Mouse (Mus musculus) forebrain, embryonic 10.5 days (tissue): ENCODE measurements around the gene Memo1. TPM values are rescaled to one million over a fixed set of nuclear protein-coding genes. Genes with fewer than 3 reads are reported as not detected.
"Not testable (repeated sequence)": the region's sequence is repeated elsewhere in the genome, so short reads cannot be mapped to it uniquely, and the experiment has no call there.

Experiments used
- DNase-seq: peaks from one replicate; pipeline ENCODE4 v3.0.0-alpha.2; 2017; ENCODE audit warnings: low spot score; ENCODE audit errors: extremely low spot score
- H3K27ac ChIP-seq: fragments of 300-500 bp; sonication (generic); 2 replicates; pipeline ENCODE4 v1.5.1; 2016; ENCODE audit warnings: mild to moderate bottlenecking
- H3K27me3 ChIP-seq: fragments of 300-500 bp; sonication (generic); 2 replicates; pipeline ENCODE4 v1.6.1; 2016; ENCODE audit warnings: mild to moderate bottlenecking; ENCODE audit not compliant: poor library complexity, severe bottlenecking
- H3K36me3 ChIP-seq: fragments of 300-500 bp; sonication (generic); replicated peaks from 2 replicates; pipeline ENCODE4 v1.6.1; 2016; ENCODE audit warnings: mild to moderate bottlenecking, moderate library complexity
- H3K4me1 ChIP-seq: fragments of 300-500 bp; sonication (generic); 2 replicates; pipeline ENCODE4 v1.6.1; 2016
- H3K4me3 ChIP-seq: fragments of 300-500 bp; sonication (generic); 2 replicates; pipeline ENCODE4 v1.5.1; 2016; ENCODE audit warnings: mild to moderate bottlenecking, moderate library complexity
- H3K9me3 ChIP-seq: fragments of 300-500 bp; sonication (generic); 2 replicates; pipeline ENCODE4 v1.6.1; 2016; ENCODE audit warnings: mild to moderate bottlenecking, moderate library complexity
- WGBS: fragments of 180-500 bp; shearing (Covaris S2); methylation state at CpG from one replicate; pipeline ENCODE4 v1.1.7; 2016; 5-methylcytosine and 5-hydroxymethylcytosine counted together
- polyA plus RNA-seq: library from polyadenylated mRNA; unstranded; fragments of >200 nt; fragmentation: Nextera tagmentation; extraction: Ambion mirVana; gene quantifications from 2 replicates; pipeline ENCODE4 v1.2.1, GENCODE M21; 2016

Memo1 gene
- polyA plus RNA-seq, 1 experiment from 2014 or later: 95.9 TPM

GRCm38 (mm10) chr17:74265636-74266035, 29.7 kb downstream of the Memo1 start:
- Histone ChIP-seq H3K9me3 (peaks cover 6% of the 10 kb centered on the region), H3K27ac (no peak overlapping the region; the same call in 1 of the 2 replicates), H3K27me3 (no peaks in the 10 kb centered on the region), H3K36me3 (peaks cover 18% of the 10 kb centered on the region), H3K4me3 (no peak overlapping the region), H3K4me1 (peaks cover 29% of the 10 kb centered on the region)
- 77% methylated on average over 1 of the region's 1 CpGs for WGBS
- DNase-seq: no peak

DNA sequence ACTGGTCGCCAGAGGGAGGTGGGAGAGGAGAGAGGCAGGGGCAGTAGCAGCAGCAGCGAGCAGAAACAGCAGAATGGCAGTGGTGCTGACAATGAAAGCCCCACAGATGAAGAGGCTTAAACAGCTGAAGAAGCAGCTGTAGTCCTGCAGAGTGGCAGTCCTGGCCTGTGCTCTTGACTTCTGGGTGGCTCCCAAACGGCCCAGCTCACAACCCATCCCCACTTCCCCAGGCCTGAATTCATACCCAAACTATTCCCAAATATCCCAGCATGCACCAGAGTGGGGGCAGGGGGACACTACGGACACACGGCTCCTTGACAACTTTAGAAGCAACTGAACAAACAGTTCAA, 30.2 kb downstream of the Memo1 start:
- Histone ChIP-seq H3K4me3 (0 out of 2 replicates have a peak overlapping the region, but pooled peaks have one; percentile 12), H3K36me3 (peaks cover 18% of the 10 kb centered on the region), H3K4me1 (peaks cover 29% of the 10 kb centered on the region), H3K27me3 (no peaks in the 10 kb centered on the region), H3K27ac (peak overlapping the region; percentile 72), H3K9me3 (peaks cover 6% of the 10 kb centered on the region)
- 33% methylated on average over 5 of the region's 5 CpGs for WGBS
- no peak for DNase-seq

DNA sequence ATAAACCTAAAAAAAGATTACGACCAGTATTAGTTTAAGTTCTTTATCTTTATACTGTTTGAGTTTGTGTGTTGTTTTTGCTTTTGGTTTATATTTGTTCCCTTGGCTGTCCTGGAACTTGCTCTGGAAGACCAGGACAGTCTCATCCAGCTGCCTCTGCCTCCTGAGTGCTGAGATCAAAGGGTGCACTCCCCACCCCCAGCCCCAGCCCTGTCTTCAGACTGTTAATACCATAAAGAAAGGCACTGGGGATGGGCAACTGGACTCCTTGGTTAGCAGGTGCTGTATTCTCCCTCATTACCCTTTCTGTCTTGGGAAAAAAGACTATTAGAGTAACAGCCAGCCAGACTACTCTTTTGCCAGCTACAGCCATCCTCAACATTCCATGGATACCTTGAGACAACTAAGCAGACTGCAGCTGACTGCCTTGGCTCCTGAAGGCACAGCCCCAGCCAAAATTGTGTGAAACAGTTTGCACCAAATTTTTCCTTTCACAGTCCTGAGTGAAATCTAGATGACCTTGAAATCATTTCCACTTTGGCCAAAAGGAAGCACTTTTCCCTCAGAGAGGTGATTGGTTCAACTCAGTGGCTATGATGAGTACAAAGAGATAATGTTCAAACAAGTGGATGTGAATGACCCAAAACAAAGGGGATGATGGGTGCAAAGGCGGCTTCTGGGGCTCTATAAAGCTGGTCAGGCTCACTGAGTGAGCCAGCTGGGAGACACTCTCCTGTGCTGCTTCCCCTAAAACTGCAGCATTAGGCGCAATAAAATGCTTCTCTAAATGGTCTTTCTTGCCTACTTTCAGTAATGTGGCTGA, 30.8 kb downstream of the Memo1 start:
- Histone ChIP-seq H3K4me1 (peaks cover 29% of the 10 kb centered on the region), H3K36me3 (peaks cover 16% of the 10 kb centered on the region), H3K27ac (peak overlapping the region; percentile 72), H3K27me3 (no peaks in the 10 kb centered on the region), H3K4me3 (no peak overlapping the region), H3K9me3 (peaks cover 6% of the 10 kb centered on the region)
- WGBS: 56% methylated on average over 3 of the region's 3 CpGs
- DNase-seq: no peak

- peaks cover 29% of the 10 kb centered on the region for H3K4me1 ChIP-seq
- no peak for DNase-seq
- no peaks in the 10 kb centered on the region for H3K9me3 ChIP-seq
- H3K27me3 ChIP-seq: no peaks in the 10 kb centered on the region
- H3K4me3 ChIP-seq: no peak overlapping the region
- 90% methylated on average over 3 of the region's 3 CpGs for WGBS
- H3K27ac ChIP-seq: no peak overlapping the region
- H3K36me3 ChIP-seq: peaks cover 12% of the 10 kb centered on the region
These were observed 32.9 kb downstream of the Memo1 start for GRCm38 (mm10) chr17:74262415-74262814.

GRCm38 (mm10) chr17:74245284-74245683, 50.0 kb downstream of the Memo1 start:
- no peaks in the 10 kb centered on the region for H3K4me1 ChIP-seq
- DNase-seq: no peak
- no peak overlapping the region for H3K4me3 ChIP-seq
- no peaks in the 10 kb centered on the region for H3K27me3 ChIP-seq
- 75% methylated on average over 1 of the region's 1 CpGs for WGBS
- no peak overlapping the region for H3K27ac ChIP-seq
- peaks cover 29% of the 10 kb centered on the region for H3K36me3 ChIP-seq
- H3K9me3 ChIP-seq: no peaks in the 10 kb centered on the region

- WGBS: 79% methylated on average over 3 of the region's 3 CpGs
- no peak for DNase-seq
- Histone ChIP-seq H3K4me1 (no peaks in the 10 kb centered on the region), H3K36me3 (peaks cover 43% of the 10 kb centered on the region), H3K9me3 (no peaks in the 10 kb centered on the region), H3K27me3 (no peaks in the 10 kb centered on the region), H3K4me3 (no peak overlapping the region), H3K27ac (no peak overlapping the region)
These were observed 52.5 kb downstream of the Memo1 start for GRCm38 (mm10) chr17:74242788-74243187.

GRCm38 (mm10) chr17:74240322-74240721, 55.0 kb downstream of the Memo1 start:
- H3K4me1 ChIP-seq: no peaks in the 10 kb centered on the region
- H3K27ac ChIP-seq: no peak overlapping the region
- WGBS: 91% methylated on average over 1 of the region's 1 CpGs
- H3K9me3 ChIP-seq: no peaks in the 10 kb centered on the region
- H3K27me3 ChIP-seq: no peaks in the 10 kb centered on the region
- DNase-seq: no peak
- H3K4me3 ChIP-seq: no peak overlapping the region
- H3K36me3 ChIP-seq: peaks cover 52% of the 10 kb centered on the region

- no peak for DNase-seq
- 88% methylated on average over 3 of the region's 3 CpGs for WGBS
- no peak overlapping the region for H3K27ac ChIP-seq
These were observed 67.1 kb downstream of the Memo1 start for GRCm38 (mm10) chr17:74228131-74228759.

DNA sequence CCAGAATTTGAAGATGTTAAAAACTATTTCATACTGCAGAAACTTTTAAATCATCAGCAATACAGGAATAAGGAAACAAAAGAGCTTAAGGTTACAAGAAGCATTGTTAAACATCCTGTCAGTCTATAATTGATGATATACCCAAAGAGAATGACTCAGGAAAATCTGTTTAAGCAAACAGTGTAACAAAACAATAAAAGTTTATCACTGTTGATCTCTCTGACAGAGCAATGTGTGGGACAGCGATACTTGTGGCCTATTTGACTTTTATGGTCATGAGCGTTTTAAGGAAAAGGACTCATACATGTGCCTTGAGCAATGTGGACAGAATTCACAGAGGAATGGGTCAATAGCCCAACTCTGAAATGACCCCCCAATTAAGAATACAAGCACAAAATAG, 78.0 kb downstream of the Memo1 start:
- Histone ChIP-seq H3K27me3 (no peaks in the 10 kb centered on the region), H3K4me3 (no peak overlapping the region), H3K9me3 (no peaks in the 10 kb centered on the region), H3K27ac (no peak overlapping the region), H3K4me1 (peaks cover 2% of the 10 kb centered on the region; the same call in 1 of the 2 replicates), H3K36me3 (peaks cover 32% of the 10 kb centered on the region)
- WGBS: 90% methylated on average over 2 of the region's 2 CpGs
- no peak for DNase-seq

More at GRCm38 (mm10) chr17:74228131-74228759, 67.1 kb downstream of the Memo1 start:
- Histone ChIP-seq H3K36me3 (peaks cover 37% of the 10 kb centered on the region), H3K27me3 (no peaks in the 10 kb centered on the region), H3K4me3 (no peak overlapping the region), H3K4me1 (peaks cover 7% of the 10 kb centered on the region; the same call in 1 of the 2 replicates), H3K9me3 (no peaks in the 10 kb centered on the region)

GRCm38 (mm10) chr17:74212831-74213524, 82.3 kb downstream of the Memo1 start:
- not testable (repeated sequence) for H3K27me3 ChIP-seq, H3K4me3 ChIP-seq, DNase-seq, H3K4me1 ChIP-seq, H3K27ac ChIP-seq, H3K9me3 ChIP-seq
- peaks cover 37% of the 10 kb centered on the region for H3K36me3 ChIP-seq
- WGBS: 92% methylated on average over 16 of the region's 16 CpGs

GRCm38 (mm10) chr17:74209143-74209908, 86.0 kb downstream of the Memo1 start:
- Histone ChIP-seq H3K4me3 (no peak overlapping the region), H3K9me3 (no peaks in the 10 kb centered on the region), H3K4me1 (peaks cover 6% of the 10 kb centered on the region; the same call in 1 of the 2 replicates), H3K36me3 (peaks cover 36% of the 10 kb centered on the region), H3K27ac (no peak overlapping the region), H3K27me3 (no peaks in the 10 kb centered on the region)
- WGBS: 52% methylated on average over 5 of the region's 5 CpGs
- no peak for DNase-seq

GRCm38 (mm10) chr17:74195943-74196342, 99.4 kb downstream of the Memo1 start:
- Histone ChIP-seq H3K4me1 (no peaks in the 10 kb centered on the region), H3K4me3 (no peak overlapping the region), H3K27me3 (no peaks in the 10 kb centered on the region), H3K9me3 (no peaks in the 10 kb centered on the region), H3K27ac (no peak overlapping the region), H3K36me3 (peaks cover 14% of the 10 kb centered on the region)
- no peak for DNase-seq
- WGBS: 74% methylated on average over 2 of the region's 2 CpGs
